Mouse (Mus musculus): ENCODE data around the gene Ugt1a5. TPM values are rescaled to one million over a fixed set of nuclear protein-coding genes. Genes with fewer than 3 reads are reported as not detected.
A peak's percentile ranks its signal among the peaks of the same experiment; 100 is the strongest.

Ugt1a5 gene
- polyA plus RNA-seq, 1 experiment from 2014 or later = 0.08 TPM

GRCm38 (mm10) chr1:88235046-88235893 lies 69.5 kb downstream of the Ugt1a5 start:
- ATAC-seq (replicated peaks; ENCODE audit: low FRiP score, low TSS enrichment, low read depth) = no peak

GRCm38 (mm10) chr1:88235894-88236415 lies 70.1 kb downstream of the Ugt1a5 start:
- Histone ChIP-seq H3K27me3 (replicated peaks; ENCODE audit: control insufficient read depth, insufficient read depth, low read length) (no peaks in the 10 kb centered on the region), H3K4me2 (ENCODE audit: low read length) (no peak overlapping the region), H3K9ac (ENCODE audit: low read length) (no peak overlapping the region), H3K4me3 (ENCODE audit: low read depth, low read length) (no peak overlapping the region), H3K27ac (ENCODE audit: low read depth) (no peak overlapping the region), H3K4me1 (replicated peaks; ENCODE audit: control insufficient read depth, insufficient read depth, low read length) (no peaks in the 10 kb centered on the region), H3K36me3 (ENCODE audit: control insufficient read depth, insufficient read depth, low read length) (no peaks in the 10 kb centered on the region), H3K9me3 (ENCODE audit: control insufficient read depth, low read length) (peaks cover 89% of the 10 kb centered on the region)
- WGBS = 65% methylated on average over 4 of the region's 4 CpGs
- ATAC-seq (replicated peaks; ENCODE audit: low FRiP score, low TSS enrichment, low read depth) = no peak
- no peak for DNase-seq (ENCODE audit: low spot score)

More at GRCm38 (mm10) chr1:88235046-88235893, 69.5 kb downstream of the Ugt1a5 start:
- Histone ChIP-seq H3K27ac (ENCODE audit: low read depth) (no peak overlapping the region), H3K9ac (ENCODE audit: low read length) (no peak overlapping the region), H3K36me3 (ENCODE audit: control insufficient read depth, insufficient read depth, low read length) (no peaks in the 10 kb centered on the region), H3K4me2 (ENCODE audit: low read length) (no peak overlapping the region), H3K4me1 (replicated peaks; ENCODE audit: control insufficient read depth, insufficient read depth, low read length) (no peaks in the 10 kb centered on the region), H3K9me3 (ENCODE audit: control insufficient read depth, low read length) (peaks cover 89% of the 10 kb centered on the region), H3K4me3 (ENCODE audit: low read depth, low read length) (no peak overlapping the region), H3K27me3 (replicated peaks; ENCODE audit: control insufficient read depth, insufficient read depth, low read length) (no peaks in the 10 kb centered on the region)
- WGBS = 64% methylated on average over 11 of the region's 11 CpGs
- no peak for DNase-seq (ENCODE audit: low spot score)

- no peak for DNase-seq (ENCODE audit: low spot score)
- 77% methylated on average over 5 of the region's 5 CpGs for WGBS
- peaks cover 83% of the 10 kb centered on the region for H3K9me3 ChIP-seq (ENCODE audit: control insufficient read depth, low read length)
- H3K4me3 ChIP-seq (ENCODE audit: low read depth, low read length) = no peak overlapping the region
- no peak overlapping the region for H3K27ac ChIP-seq (ENCODE audit: low read depth)
- peak; percentile 4; the same call in 1 of the 2 replicates for ATAC-seq (replicated peaks; ENCODE audit: low FRiP score, low TSS enrichment, low read depth)
- no peak overlapping the region for H3K4me2 ChIP-seq (ENCODE audit: low read length)
- H3K27me3 ChIP-seq (replicated peaks; ENCODE audit: control insufficient read depth, insufficient read depth, low read length) = no peaks in the 10 kb centered on the region
- no peak overlapping the region for H3K9ac ChIP-seq (ENCODE audit: low read length)
- no peaks in the 10 kb centered on the region for H3K36me3 ChIP-seq (ENCODE audit: control insufficient read depth, insufficient read depth, low read length)
- no peaks in the 10 kb centered on the region for H3K4me1 ChIP-seq (replicated peaks; ENCODE audit: control insufficient read depth, insufficient read depth, low read length)
These were observed 71.5 kb downstream of the Ugt1a5 start for GRCm38 (mm10) chr1:88237311-88237710.

- Histone ChIP-seq H3K27ac (ENCODE audit: low read depth) (no peak overlapping the region), H3K4me3 (ENCODE audit: low read depth, low read length) (no peak overlapping the region), H3K27me3 (replicated peaks; ENCODE audit: control insufficient read depth, insufficient read depth, low read length) (no peaks in the 10 kb centered on the region), H3K4me2 (ENCODE audit: low read length) (no peak overlapping the region), H3K4me1 (replicated peaks; ENCODE audit: control insufficient read depth, insufficient read depth, low read length) (no peaks in the 10 kb centered on the region), H3K9ac (ENCODE audit: low read length) (no peak overlapping the region), H3K9me3 (ENCODE audit: control insufficient read depth, low read length) (peaks cover 84% of the 10 kb centered on the region), H3K36me3 (ENCODE audit: control insufficient read depth, insufficient read depth, low read length) (no peaks in the 10 kb centered on the region)
- ATAC-seq (replicated peaks; ENCODE audit: low FRiP score, low TSS enrichment, low read depth) = no peak; the same call in 1 of the 2 replicates
- WGBS = 77% methylated on average over 6 of the region's 6 CpGs
- DNase-seq (ENCODE audit: low spot score) = no peak
These were observed 73.0 kb downstream of the Ugt1a5 start for GRCm38 (mm10) chr1:88238771-88239170.

- Histone ChIP-seq H3K9me3 (ENCODE audit: control insufficient read depth, low read length) (peaks cover 75% of the 10 kb centered on the region), H3K27ac (ENCODE audit: low read depth) (no peak overlapping the region), H3K9ac (ENCODE audit: low read length) (no peak overlapping the region), H3K27me3 (replicated peaks; ENCODE audit: control insufficient read depth, insufficient read depth, low read length) (no peaks in the 10 kb centered on the region), H3K36me3 (ENCODE audit: control insufficient read depth, insufficient read depth, low read length) (no peaks in the 10 kb centered on the region), H3K4me3 (ENCODE audit: low read depth, low read length) (no peak overlapping the region), H3K4me2 (ENCODE audit: low read length) (no peak overlapping the region), H3K4me1 (replicated peaks; ENCODE audit: control insufficient read depth, insufficient read depth, low read length) (no peaks in the 10 kb centered on the region)
- 76% methylated on average over 5 of the region's 5 CpGs for WGBS
- no peak for ATAC-seq (replicated peaks; ENCODE audit: low FRiP score, low TSS enrichment, low read depth)
- no peak for DNase-seq (ENCODE audit: low spot score)
These were observed 74.3 kb downstream of the Ugt1a5 start for GRCm38 (mm10) chr1:88240072-88240471.

GRCm38 (mm10) chr1:88240579-88240978 lies 74.8 kb downstream of the Ugt1a5 start:
- Histone ChIP-seq H3K4me3 (ENCODE audit: low read depth, low read length) (no peak overlapping the region), H3K36me3 (ENCODE audit: control insufficient read depth, insufficient read depth, low read length) (no peaks in the 10 kb centered on the region), H3K4me2 (ENCODE audit: low read length) (no peak overlapping the region), H3K27ac (ENCODE audit: low read depth) (no peak overlapping the region), H3K27me3 (replicated peaks; ENCODE audit: control insufficient read depth, insufficient read depth, low read length) (no peaks in the 10 kb centered on the region), H3K9me3 (ENCODE audit: control insufficient read depth, low read length) (peaks cover 73% of the 10 kb centered on the region), H3K4me1 (replicated peaks; ENCODE audit: control insufficient read depth, insufficient read depth, low read length) (no peaks in the 10 kb centered on the region), H3K9ac (ENCODE audit: low read length) (no peak overlapping the region)
- WGBS = 71% methylated on average over 4 of the region's 4 CpGs
- DNase-seq (ENCODE audit: low spot score) (no peak), ATAC-seq (replicated peaks; ENCODE audit: low FRiP score, low TSS enrichment, low read depth) (no peak)

GRCm38 (mm10) chr1:88243861-88244260 lies 78.0 kb downstream of the Ugt1a5 start:
- H3K4me1 ChIP-seq (replicated peaks; ENCODE audit: control insufficient read depth, insufficient read depth, low read length) = no peaks in the 10 kb centered on the region
- no peak overlapping the region for H3K4me3 ChIP-seq (ENCODE audit: low read depth, low read length)
- H3K27me3 ChIP-seq (replicated peaks; ENCODE audit: control insufficient read depth, insufficient read depth, low read length) = no peaks in the 10 kb centered on the region
- no peak overlapping the region for H3K9ac ChIP-seq (ENCODE audit: low read length)
- H3K4me2 ChIP-seq (ENCODE audit: low read length) = no peak overlapping the region
- no peak for ATAC-seq (replicated peaks; ENCODE audit: low FRiP score, low TSS enrichment, low read depth)
- no peaks in the 10 kb centered on the region for H3K36me3 ChIP-seq (ENCODE audit: control insufficient read depth, insufficient read depth, low read length)
- H3K9me3 ChIP-seq (ENCODE audit: control insufficient read depth, low read length) = peaks cover 67% of the 10 kb centered on the region
- 67% methylated on average over 5 of the region's 5 CpGs for WGBS
- H3K27ac ChIP-seq (ENCODE audit: low read depth) = no peak overlapping the region
- no peak for DNase-seq (ENCODE audit: low spot score)

GRCm38 (mm10) chr1:88245881-88246280 lies 80.1 kb downstream of the Ugt1a5 start:
- Histone ChIP-seq H3K9me3 (ENCODE audit: control insufficient read depth, low read length) (peaks cover 68% of the 10 kb centered on the region), H3K27ac (ENCODE audit: low read depth) (no peak overlapping the region), H3K9ac (ENCODE audit: low read length) (no peak overlapping the region), H3K36me3 (ENCODE audit: control insufficient read depth, insufficient read depth, low read length) (no peaks in the 10 kb centered on the region), H3K4me2 (ENCODE audit: low read length) (no peak overlapping the region), H3K4me3 (ENCODE audit: low read depth, low read length) (no peak overlapping the region), H3K4me1 (replicated peaks; ENCODE audit: control insufficient read depth, insufficient read depth, low read length) (no peaks in the 10 kb centered on the region), H3K27me3 (replicated peaks; ENCODE audit: control insufficient read depth, insufficient read depth, low read length) (no peaks in the 10 kb centered on the region)
- DNase-seq (ENCODE audit: low spot score) (no peak), ATAC-seq (replicated peaks; ENCODE audit: low FRiP score, low TSS enrichment, low read depth) (no peak)
- 76% methylated on average over 6 of the region's 6 CpGs for WGBS

- WGBS = 47% methylated on average over 6 of the region's 6 CpGs
These were observed 80.6 kb downstream of the Ugt1a5 start for GRCm38 (mm10) chr1:88246386-88246785.

More at GRCm38 (mm10) chr1:88246386-88246785, 80.6 kb downstream of the Ugt1a5 start:
- no peaks in the 10 kb centered on the region for H3K36me3 ChIP-seq (ENCODE audit: control insufficient read depth, insufficient read depth, low read length)
- ATAC-seq (replicated peaks; ENCODE audit: low FRiP score, low TSS enrichment, low read depth) (no peak), DNase-seq (ENCODE audit: low spot score) (no peak)
- no peaks in the 10 kb centered on the region for H3K27me3 ChIP-seq (replicated peaks; ENCODE audit: control insufficient read depth, insufficient read depth, low read length)
- peaks cover 68% of the 10 kb centered on the region for H3K9me3 ChIP-seq (ENCODE audit: control insufficient read depth, low read length)
- no peak overlapping the region for H3K9ac ChIP-seq (ENCODE audit: low read length)
- no peak overlapping the region for H3K4me3 ChIP-seq (ENCODE audit: low read depth, low read length)
- no peak overlapping the region for H3K4me2 ChIP-seq (ENCODE audit: low read length)
- no peaks in the 10 kb centered on the region for H3K4me1 ChIP-seq (replicated peaks; ENCODE audit: control insufficient read depth, insufficient read depth, low read length)
- no peak overlapping the region for H3K27ac ChIP-seq (ENCODE audit: low read depth)
